Mouse (Mus musculus): Measurements from ENCODE around the gene Haus6. TPM values are rescaled to one million over a fixed set of nuclear protein-coding genes. Genes with fewer than 3 reads are reported as not detected.

Gene Haus6
- total RNA-seq, 2 experiments from 2014 or later: 8.1 to 10.6 TPM

Other genes with a start within 250 kb of the Haus6 start
- gene Saxo1, start 53.7 kb downstream of the Haus6 start, total RNA-seq (2021): not detected
- gene Rraga, start 36.4 kb downstream of the Haus6 start, total RNA-seq (2021): 10 to 100 TPM; 69.6 to 75.1 TPM
- gene Plin2, start 58.0 kb upstream of the Haus6 start, total RNA-seq (2021): 100 to 1,000 TPM; 132 to 153 TPM
- gene Dennd4c, start 136.5 kb upstream of the Haus6 start, total RNA-seq (2021): 10 to 100 TPM; 34.2 to 34.8 TPM
- gene Rps6, start 245.4 kb upstream of the Haus6 start, total RNA-seq (2021): 100 to 1,000 TPM; 592 to 638 TPM

Data from heart, postnatal 10 days (tissue).